Mouse (Mus musculus): Measurements from ENCODE around the gene Snd1. TPM values are rescaled to one million over a fixed set of nuclear protein-coding genes. Genes with fewer than 3 reads are reported as not detected.

Snd1 gene
- polyA plus RNA-seq, 1 experiment from 2014 or later = 127 TPM

- no peak for ATAC-seq (ENCODE audit: low FRiP score, low TSS enrichment)
- Histone ChIP-seq H3K4me3 (ENCODE audit: low read length) (no peak overlapping the region), H3K27ac (ENCODE audit: low read depth, low read length) (no peak overlapping the region), H3K4me1 (ENCODE audit: control insufficient read depth, insufficient read depth, low read length) (no peaks in the 10 kb centered on the region), H3K36me3 (ENCODE audit: control insufficient read depth, insufficient read depth, low read length) (no peaks in the 10 kb centered on the region), H3K9ac (ENCODE audit: low read depth, low read length) (no peak overlapping the region), H3K27me3 (ENCODE audit: control insufficient read depth, insufficient read depth, low read length) (no peaks in the 10 kb centered on the region), H3K4me2 (replicated peaks; ENCODE audit: low read depth, low read length) (no peak overlapping the region), H3K9me3 (ENCODE audit: control insufficient read depth, low read length) (no peaks in the 10 kb centered on the region)
- WGBS = 89% methylated on average over 9 of the region's 9 CpGs
Measured at GRCm38 (mm10) chr6:28813057-28813456, 338.1 kb downstream of the Snd1 start.

- Histone ChIP-seq H3K4me3 (ENCODE audit: low read length) (no peak overlapping the region), H3K9ac (ENCODE audit: low read depth, low read length) (no peak overlapping the region), H3K9me3 (ENCODE audit: control insufficient read depth, low read length) (no peaks in the 10 kb centered on the region), H3K27ac (ENCODE audit: low read depth, low read length) (no peak overlapping the region), H3K4me2 (replicated peaks; ENCODE audit: low read depth, low read length) (no peak overlapping the region), H3K36me3 (ENCODE audit: control insufficient read depth, insufficient read depth, low read length) (no peaks in the 10 kb centered on the region), H3K4me1 (ENCODE audit: control insufficient read depth, insufficient read depth, low read length) (no peaks in the 10 kb centered on the region), H3K27me3 (ENCODE audit: control insufficient read depth, insufficient read depth, low read length) (no peaks in the 10 kb centered on the region)
- no peak for ATAC-seq (ENCODE audit: low FRiP score, low TSS enrichment)
- 77% methylated on average over 2 of the region's 2 CpGs for WGBS
Measured at GRCm38 (mm10) chr6:28814895-28815294, 340.0 kb downstream of the Snd1 start.

- H3K27me3 ChIP-seq (ENCODE audit: control insufficient read depth, insufficient read depth, low read length) = no peaks in the 10 kb centered on the region
- ATAC-seq (ENCODE audit: low FRiP score, low TSS enrichment) = no peak
- H3K36me3 ChIP-seq (ENCODE audit: control insufficient read depth, insufficient read depth, low read length) = no peaks in the 10 kb centered on the region
- no peak overlapping the region for H3K4me2 ChIP-seq (replicated peaks; ENCODE audit: low read depth, low read length)
- H3K4me1 ChIP-seq (ENCODE audit: control insufficient read depth, insufficient read depth, low read length) = no peaks in the 10 kb centered on the region
- no peaks in the 10 kb centered on the region for H3K9me3 ChIP-seq (ENCODE audit: control insufficient read depth, low read length)
- H3K9ac ChIP-seq (ENCODE audit: low read depth, low read length) = no peak overlapping the region
- H3K27ac ChIP-seq (ENCODE audit: low read depth, low read length) = no peak overlapping the region
- 47% methylated on average over 9 of the region's 9 CpGs for WGBS
- no peak overlapping the region for H3K4me3 ChIP-seq (ENCODE audit: low read length)
Measured at GRCm38 (mm10) chr6:28817039-28817438, 342.1 kb downstream of the Snd1 start.

- no peaks in the 10 kb centered on the region for H3K27me3 ChIP-seq (ENCODE audit: control insufficient read depth, insufficient read depth, low read length)
- H3K36me3 ChIP-seq (ENCODE audit: control insufficient read depth, insufficient read depth, low read length) = no peaks in the 10 kb centered on the region
- no peak overlapping the region for H3K4me3 ChIP-seq (ENCODE audit: low read length)
- ATAC-seq (ENCODE audit: low FRiP score, low TSS enrichment) = no peak
- H3K9ac ChIP-seq (ENCODE audit: low read depth, low read length) = no peak overlapping the region
- no peak overlapping the region for H3K27ac ChIP-seq (ENCODE audit: low read depth, low read length)
- no peaks in the 10 kb centered on the region for H3K9me3 ChIP-seq (ENCODE audit: control insufficient read depth, low read length)
- 76% methylated on average over 13 of the region's 13 CpGs for WGBS
- no peaks in the 10 kb centered on the region for H3K4me1 ChIP-seq (ENCODE audit: control insufficient read depth, insufficient read depth, low read length)
- H3K4me2 ChIP-seq (replicated peaks; ENCODE audit: low read depth, low read length) = no peak overlapping the region
Measured at GRCm38 (mm10) chr6:28819509-28820358, 344.8 kb downstream of the Snd1 start.

GRCm38 (mm10) chr6:28822296-28822695, 347.4 kb downstream of the Snd1 start:
- 84% methylated on average over 3 of the region's 3 CpGs for WGBS
- no peak overlapping the region for H3K4me3 ChIP-seq (ENCODE audit: low read length)
- no peaks in the 10 kb centered on the region for H3K9me3 ChIP-seq (ENCODE audit: control insufficient read depth, low read length)
- H3K36me3 ChIP-seq (ENCODE audit: control insufficient read depth, insufficient read depth, low read length) = no peaks in the 10 kb centered on the region
- no peaks in the 10 kb centered on the region for H3K4me1 ChIP-seq (ENCODE audit: control insufficient read depth, insufficient read depth, low read length)
- H3K9ac ChIP-seq (ENCODE audit: low read depth, low read length) = no peak overlapping the region
- no peak for ATAC-seq (ENCODE audit: low FRiP score, low TSS enrichment)
- no peak overlapping the region for H3K4me2 ChIP-seq (replicated peaks; ENCODE audit: low read depth, low read length)
- H3K27ac ChIP-seq (ENCODE audit: low read depth, low read length) = no peak overlapping the region
- H3K27me3 ChIP-seq (ENCODE audit: control insufficient read depth, insufficient read depth, low read length) = no peaks in the 10 kb centered on the region

GRCm38 (mm10) chr6:28823375-28823774, 348.4 kb downstream of the Snd1 start:
- Histone ChIP-seq H3K4me1 (ENCODE audit: control insufficient read depth, insufficient read depth, low read length) (0 out of 2 replicates have a peak, but pooled peaks cover 3% of the 10 kb centered on the region), H3K27me3 (ENCODE audit: control insufficient read depth, insufficient read depth, low read length) (no peaks in the 10 kb centered on the region), H3K9ac (ENCODE audit: low read depth, low read length) (no peak overlapping the region), H3K36me3 (ENCODE audit: control insufficient read depth, insufficient read depth, low read length) (no peaks in the 10 kb centered on the region), H3K4me3 (ENCODE audit: low read length) (no peak overlapping the region), H3K9me3 (ENCODE audit: control insufficient read depth, low read length) (no peaks in the 10 kb centered on the region), H3K27ac (ENCODE audit: low read depth, low read length) (no peak overlapping the region), H3K4me2 (replicated peaks; ENCODE audit: low read depth, low read length) (no peak overlapping the region)
- no peak for ATAC-seq (ENCODE audit: low FRiP score, low TSS enrichment)
- 90% methylated on average over 3 of the region's 3 CpGs for WGBS

- no peak overlapping the region for H3K4me3 ChIP-seq (ENCODE audit: low read length)
- no peak overlapping the region for H3K4me2 ChIP-seq (replicated peaks; ENCODE audit: low read depth, low read length)
- no peak overlapping the region for H3K9ac ChIP-seq (ENCODE audit: low read depth, low read length)
- no peaks in the 10 kb centered on the region for H3K36me3 ChIP-seq (ENCODE audit: control insufficient read depth, insufficient read depth, low read length)
- no peaks in the 10 kb centered on the region for H3K9me3 ChIP-seq (ENCODE audit: control insufficient read depth, low read length)
- no peaks in the 10 kb centered on the region for H3K27me3 ChIP-seq (ENCODE audit: control insufficient read depth, insufficient read depth, low read length)
- ATAC-seq (ENCODE audit: low FRiP score, low TSS enrichment) = no peak
- 94% methylated on average over 5 of the region's 5 CpGs for WGBS
- H3K4me1 ChIP-seq (ENCODE audit: control insufficient read depth, insufficient read depth, low read length) = 0 out of 2 replicates have a peak, but pooled peaks cover 3% of the 10 kb centered on the region
- H3K27ac ChIP-seq (ENCODE audit: low read depth, low read length) = no peak overlapping the region
Measured at GRCm38 (mm10) chr6:28823802-28824201, 348.9 kb downstream of the Snd1 start.

- H3K27ac ChIP-seq (ENCODE audit: low read depth, low read length) = no peak overlapping the region
- no peaks in the 10 kb centered on the region for H3K9me3 ChIP-seq (ENCODE audit: control insufficient read depth, low read length)
- no peak for ATAC-seq (ENCODE audit: low FRiP score, low TSS enrichment)
- no peak overlapping the region for H3K9ac ChIP-seq (ENCODE audit: low read depth, low read length)
- no peaks in the 10 kb centered on the region for H3K36me3 ChIP-seq (ENCODE audit: control insufficient read depth, insufficient read depth, low read length)
- H3K4me1 ChIP-seq (ENCODE audit: control insufficient read depth, insufficient read depth, low read length) = 0 out of 2 replicates have a peak, but pooled peaks cover 3% of the 10 kb centered on the region
- no peak overlapping the region for H3K4me2 ChIP-seq (replicated peaks; ENCODE audit: low read depth, low read length)
- H3K4me3 ChIP-seq (ENCODE audit: low read length) = no peak overlapping the region
- H3K27me3 ChIP-seq (ENCODE audit: control insufficient read depth, insufficient read depth, low read length) = peaks cover 2% of the 10 kb centered on the region; the same call in 1 of the 2 replicates
- WGBS = 74% methylated on average over 3 of the region's 3 CpGs
Measured at GRCm38 (mm10) chr6:28825894-28826293, 351.0 kb downstream of the Snd1 start.

GRCm38 (mm10) chr6:28826689-28827389, 351.9 kb downstream of the Snd1 start:
- ATAC-seq (ENCODE audit: low FRiP score, low TSS enrichment) = no peak
- Histone ChIP-seq H3K4me1 (ENCODE audit: control insufficient read depth, insufficient read depth, low read length) (0 out of 2 replicates have a peak, but pooled peaks cover 3% of the 10 kb centered on the region), H3K9me3 (ENCODE audit: control insufficient read depth, low read length) (no peaks in the 10 kb centered on the region), H3K4me2 (replicated peaks; ENCODE audit: low read depth, low read length) (no peak overlapping the region), H3K4me3 (ENCODE audit: low read length) (no peak overlapping the region), H3K27me3 (ENCODE audit: control insufficient read depth, insufficient read depth, low read length) (peaks cover 6% of the 10 kb centered on the region; the same call in 1 of the 2 replicates), H3K36me3 (ENCODE audit: control insufficient read depth, insufficient read depth, low read length) (no peaks in the 10 kb centered on the region), H3K9ac (ENCODE audit: low read depth, low read length) (no peak overlapping the region), H3K27ac (ENCODE audit: low read depth, low read length) (no peak overlapping the region)
- WGBS = 71% methylated on average over 9 of the region's 9 CpGs
